ENCODE assay signal across 12 mouse cellular contexts in the genomic region with DNA sequence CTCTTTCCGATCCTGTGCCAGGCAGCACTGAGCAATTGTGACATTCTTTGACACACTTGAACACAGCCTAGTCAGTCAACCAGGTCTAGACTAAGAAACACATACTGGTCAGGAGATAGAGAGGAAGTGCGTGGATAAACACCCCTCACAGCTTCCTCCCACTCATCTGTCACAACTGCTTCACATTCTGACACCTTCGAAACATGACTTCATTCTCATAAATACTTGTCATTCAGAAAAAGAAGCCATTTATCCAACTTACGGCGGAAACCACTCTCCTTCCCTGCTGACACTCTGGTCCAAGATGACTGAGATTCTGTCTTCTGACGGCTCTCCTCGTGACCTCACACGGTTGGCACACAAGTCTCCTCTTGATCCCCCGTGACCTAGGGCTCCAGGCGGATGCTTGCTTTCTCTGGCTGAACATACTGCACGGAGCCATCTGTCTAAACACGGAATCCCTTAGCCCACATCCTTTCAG.
DNase-seq lines count a peak whose midpoint lies in the region; ATAC-seq lines count a peak whose summit lies in the region.
"Had no signal": no experiment of that assay in that cellular context is flagged by ENCODE, and none has a peak within 500 bp of the region (broad histone marks: within the 10 kb centered on the region; RNA-seq: fewer than 3 reads in every experiment).

No protein-coding gene starts in this region.

- 48% methylated on average over 12 of the region's 12 CpGs for WGBS in hindbrain, embryonic 11.5 days
- WGBS in hindbrain, embryonic 13.5 days = 72% methylated on average over 12 of the region's 12 CpGs
- WGBS in liver, embryonic 12.5 days (ENCODE audit: insufficient replicate concordance) = 62% methylated on average over 12 of the region's 12 CpGs
- 75% methylated on average over 12 of the region's 12 CpGs for WGBS in midbrain, embryonic 10.5 days

- H3K4me3 ChIP-seq in hindbrain, embryonic 11.5 days (ENCODE audit: low read depth, low read length) = no peak overlapping the region
- no peak overlapping the region for H3K4me3 ChIP-seq in hindbrain, embryonic 13.5 days
- H3K4me3 ChIP-seq in liver, embryonic 12.5 days = no peak overlapping the region
- no peak overlapping the region for H3K4me3 ChIP-seq in midbrain, embryonic 10.5 days
- H3K4me3 ChIP-seq: liver, embryonic 13.5 days had no signal

- H3K9ac ChIP-seq in hindbrain, embryonic 11.5 days (ENCODE audit: low read depth, low read length) = no peak overlapping the region
- no peak overlapping the region for H3K9ac ChIP-seq in hindbrain, embryonic 13.5 days
- H3K9ac ChIP-seq in liver, embryonic 12.5 days = no peak overlapping the region
- H3K9ac ChIP-seq: liver, embryonic 13.5 days had no signal

- no peak overlapping the region for H3K4me2 ChIP-seq in hindbrain, embryonic 11.5 days (replicated peaks; ENCODE audit: low read depth, low read length)
- no peak overlapping the region for H3K4me2 ChIP-seq in hindbrain, embryonic 13.5 days
- H3K4me2 ChIP-seq in liver, embryonic 12.5 days = no peak overlapping the region
- H3K4me2 ChIP-seq: liver, embryonic 13.5 days had no signal

- DNase-seq in hindbrain, embryonic 11.5 days (ENCODE audit: low spot score) = peak; percentile 22
- peak; percentile 41 for DNase-seq in lung, postnatal 25 days (ENCODE audit: low spot score)
- DNase-seq in thymus, postnatal 10 days (ENCODE audit: low spot score in 2 of 2) = peak; percentile 36 to 52
- DNase-seq in midbrain, embryonic 10.5 days (ENCODE audit: low spot score) = no peak
- DNase-seq in layer of hippocampus, postnatal 36 days = no peak
- DNase-seq: heart, postnatal 14 days; kidney, adult 8-10 months; liver, embryonic 13.5 days had no signal

- H3K36me3 ChIP-seq in hindbrain, embryonic 11.5 days (ENCODE audit: control insufficient read depth, insufficient read depth, low read length) = no peaks in the 10 kb centered on the region
- H3K36me3 ChIP-seq in hindbrain, embryonic 13.5 days = no peaks in the 10 kb centered on the region
- H3K36me3 ChIP-seq in liver, embryonic 12.5 days = no peaks in the 10 kb centered on the region
- no peaks in the 10 kb centered on the region for H3K36me3 ChIP-seq in midbrain, embryonic 10.5 days
- H3K36me3 ChIP-seq: liver, embryonic 13.5 days had no signal

- H3K9me3 ChIP-seq in hindbrain, embryonic 11.5 days (ENCODE audit: control insufficient read depth, low read length) = no peaks in the 10 kb centered on the region
- no peaks in the 10 kb centered on the region for H3K9me3 ChIP-seq in hindbrain, embryonic 13.5 days
- no peaks in the 10 kb centered on the region for H3K9me3 ChIP-seq in liver, embryonic 12.5 days (replicated peaks)
- no peaks in the 10 kb centered on the region for H3K9me3 ChIP-seq in midbrain, embryonic 10.5 days (replicated peaks)
- H3K9me3 ChIP-seq: liver, embryonic 13.5 days had no signal

- H3K4me1 ChIP-seq in hindbrain, embryonic 11.5 days (replicated peaks; ENCODE audit: control insufficient read depth, insufficient read depth, low read length) = no peaks in the 10 kb centered on the region
- no peaks in the 10 kb centered on the region for H3K4me1 ChIP-seq in hindbrain, embryonic 13.5 days (replicated peaks)
- H3K4me1 ChIP-seq in liver, embryonic 12.5 days = no peaks in the 10 kb centered on the region
- peaks cover 18% of the 10 kb centered on the region for H3K4me1 ChIP-seq in midbrain, embryonic 10.5 days
- H3K4me1 ChIP-seq: liver, embryonic 13.5 days had no signal

- H3K27me3 ChIP-seq in hindbrain, embryonic 11.5 days (ENCODE audit: control insufficient read depth, insufficient read depth, low read length) = no peaks in the 10 kb centered on the region
- H3K27me3 ChIP-seq in hindbrain, embryonic 13.5 days = no peaks in the 10 kb centered on the region
- no peaks in the 10 kb centered on the region for H3K27me3 ChIP-seq in liver, embryonic 12.5 days (replicated peaks)
- H3K27me3 ChIP-seq in midbrain, embryonic 10.5 days (ENCODE audit: low read depth, poor library complexity, severe bottlenecking) = no peaks in the 10 kb centered on the region
- H3K27me3 ChIP-seq: liver, embryonic 13.5 days had no signal

- no peak for ATAC-seq in hindbrain, embryonic 11.5 days (ENCODE audit: low FRiP score)
- ATAC-seq in hindbrain, embryonic 13.5 days (ENCODE audit: low FRiP score) = no peak
- peak; percentile 33; the same call in 1 of the 2 replicates for ATAC-seq in common myeloid progenitor, adult 5-6 weeks (replicated peaks; ENCODE audit: low read depth, poor library complexity, severe bottlenecking)
- ATAC-seq in liver, embryonic 12.5 days = no peak
- ATAC-seq: forebrain, embryonic 14.5 days had no signal

- H3K27ac ChIP-seq in hindbrain, embryonic 11.5 days (ENCODE audit: low read depth, low read length) = no peak overlapping the region
- H3K27ac ChIP-seq in hindbrain, embryonic 13.5 days = no peak overlapping the region
- no peak overlapping the region for H3K27ac ChIP-seq in liver, embryonic 12.5 days
- no peak overlapping the region for H3K27ac ChIP-seq in midbrain, embryonic 10.5 days (replicated peaks)
- H3K27ac ChIP-seq: liver, embryonic 13.5 days had no signal

Comparison
In these comparisons a context has a peak if more than half of its experiments do, and no peak if none do; other contexts are left out.
1. DNase-seq: peak in hindbrain, embryonic 11.5 days (single experiment), lung, postnatal 25 days (single experiment) and thymus, postnatal 10 days (2 of 2); none in midbrain, embryonic 10.5 days (single experiment) and layer of hippocampus, postnatal 36 days (0 of 2).